Mouse (Mus musculus): ENCODE data around the gene Bckdha. TPM values are rescaled to one million over a fixed set of nuclear protein-coding genes. Genes with fewer than 3 reads are reported as not detected.
A peak's percentile ranks its signal among the peaks of the same experiment; 100 is the strongest.

The Bckdha gene
- total RNA-seq, 4 experiments from 2014 or later = 302 to 362 (median 329) TPM

- no peak for DNase-seq (ENCODE audit: low spot score)
Observed at GRCm38 (mm10) chr7:25614831-25615705, 43.7 kb downstream of the Bckdha start.

GRCm38 (mm10) chr7:25614086-25614485, 44.7 kb downstream of the Bckdha start:
- no peak for DNase-seq (ENCODE audit: low spot score)

GRCm38 (mm10) chr7:25611501-25611900, 47.3 kb downstream of the Bckdha start:
- no peak for DNase-seq (ENCODE audit: low spot score)

- DNase-seq (ENCODE audit: low spot score) = no peak
Observed at GRCm38 (mm10) chr7:25610056-25610455, 48.7 kb downstream of the Bckdha start.

GRCm38 (mm10) chr7:25607196-25607595, 51.6 kb downstream of the Bckdha start:
- DNase-seq (ENCODE audit: low spot score) = no peak

- no peak for DNase-seq (ENCODE audit: low spot score)
Observed at GRCm38 (mm10) chr7:25606625-25607063, 52.1 kb downstream of the Bckdha start.

GRCm38 (mm10) chr7:25601346-25601745, 57.4 kb downstream of the Bckdha start:
- no peak for DNase-seq (ENCODE audit: low spot score)

- no peak for DNase-seq (ENCODE audit: low spot score)
Observed at GRCm38 (mm10) chr7:25600666-25601065, 58.1 kb downstream of the Bckdha start.

- DNase-seq (ENCODE audit: low spot score) = peak; percentile 79
Observed at GRCm38 (mm10) chr7:25599663-25600062, 59.1 kb downstream of the Bckdha start.

GRCm38 (mm10) chr7:25593859-25594258, 64.9 kb downstream of the Bckdha start:
- DNase-seq (ENCODE audit: low spot score) = no peak

- no peak for DNase-seq (ENCODE audit: low spot score)
Observed at GRCm38 (mm10) chr7:25591226-25591625, 67.6 kb downstream of the Bckdha start.

- no peak for DNase-seq (ENCODE audit: low spot score)
Observed at GRCm38 (mm10) chr7:25585351-25586204, 73.2 kb downstream of the Bckdha start.

GRCm38 (mm10) chr7:25584651-25585050, 74.1 kb downstream of the Bckdha start:
- no peak for DNase-seq (ENCODE audit: low spot score)

- DNase-seq (ENCODE audit: low spot score) = no peak
Observed at GRCm38 (mm10) chr7:25582301-25582810, 76.4 kb downstream of the Bckdha start.

Other genes with a start within 250 kb of the Bckdha start
- not detected for gene Cxcl17, start 246.1 kb downstream of the Bckdha start, total RNA-seq (2022)
- 10 to 100 TPM; 10.7 to 13.9 (median 12.5) TPM for gene Ceacam1, start 181.4 kb downstream of the Bckdha start, total RNA-seq (2022)
- 1 to 10 TPM; 1.9 to 2.4 (median 2.1) TPM for gene Ceacam2, start 119.1 kb downstream of the Bckdha start, total RNA-seq (2022)
- gene Erich4, start 43.1 kb downstream of the Bckdha start, total RNA-seq (2022) = under 1 TPM in 1 of 4 experiments, not detected in 3; 0.32 TPM
- gene Dmac2, start 39.6 kb downstream of the Bckdha start, total RNA-seq (2022) = 10 to 100 TPM; 57.8 to 63.3 (median 59.6) TPM
- 1 to 10 TPM; 1.9 to 2.5 (median 2.4) TPM for gene B3gnt8, start 32.3 kb downstream of the Bckdha start, total RNA-seq (2022)
- 10 to 100 TPM; 17.5 to 20.4 (median 19.3) TPM for gene Exosc5, start 183 bp upstream of the Bckdha start, total RNA-seq (2022)
- gene Tmem91, start 16.2 kb upstream of the Bckdha start, total RNA-seq (2022) = not detected
- gene B9d2, start 21.8 kb upstream of the Bckdha start, total RNA-seq (2022) = 10 to 100 TPM; 10.1 to 12.8 (median 11.9) TPM
- gene Tgfb1, start 28.0 kb upstream of the Bckdha start, total RNA-seq (2022) = 10 to 100 TPM; 17.5 to 24.9 (median 23.9) TPM
- 10 to 100 TPM; 56.7 to 62.0 (median 58.8) TPM for gene Ccdc97, start 60.1 kb upstream of the Bckdha start, total RNA-seq (2022)
- gene Hnrnpul1, start 95.8 kb upstream of the Bckdha start, total RNA-seq (2022) = 10 to 100 TPM; 65.8 to 82.6 (median 71.5) TPM
- 10 to 100 TPM; 50.2 to 70.9 (median 65.9) TPM for gene Axl, start 129.7 kb upstream of the Bckdha start, total RNA-seq (2022)
- gene Cyp2s1, start 157.9 kb upstream of the Bckdha start, total RNA-seq (2022) = 10 to 100 TPM in 1 of 4 experiments, 1 to 10 TPM in 3; 4.1 to 11.5 (median 5.2) TPM
- 1 to 10 TPM; 4.4 to 7.8 (median 6.2) TPM for gene Cyp2b10, start 238.6 kb upstream of the Bckdha start, total RNA-seq (2022)